ENCODE assay signal across 8 mouse cellular contexts in the genomic region with DNA sequence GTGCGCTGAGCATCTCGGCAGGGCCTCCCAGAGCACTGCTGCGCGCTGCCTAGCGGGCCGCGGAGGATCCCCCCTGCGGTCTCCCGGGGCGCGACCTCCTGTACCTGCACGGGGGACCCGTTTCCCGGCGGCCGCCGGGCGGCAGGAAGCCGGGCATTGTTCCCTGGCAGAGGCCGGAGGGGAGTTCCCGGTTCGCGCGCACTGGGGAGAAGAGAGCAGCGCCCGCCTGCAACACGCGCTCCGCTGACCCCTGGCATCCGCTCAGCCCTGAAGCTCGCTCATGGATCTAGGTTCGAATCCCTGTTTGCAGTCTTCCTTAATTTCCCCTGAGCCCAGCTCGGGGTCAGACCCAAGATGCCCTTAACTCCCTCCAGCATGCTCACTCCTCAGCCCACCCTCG. TPM values are rescaled to one million over a fixed set of nuclear protein-coding genes. Genes with fewer than 3 reads are reported as not detected.
A peak's percentile ranks its signal among the peaks of the same experiment; 100 is the strongest.
DNase-seq lines count a peak whose midpoint lies in the region; ATAC-seq lines count a peak whose summit lies in the region.

No protein-coding gene starts in this region.

- no peak for ATAC-seq in kidney, embryonic 16.5 days (ENCODE audit: low FRiP score, low TSS enrichment)
- no peak for ATAC-seq in heart, embryonic 13.5 days (ENCODE audit: extremely low read depth, insufficient number of reproducible peaks, low FRiP score, low TSS enrichment)
- no peak for ATAC-seq in limb, embryonic 12.5 days (ENCODE audit: insufficient number of reproducible peaks, insufficient read depth, low FRiP score, low TSS enrichment, low read depth)
- ATAC-seq in cerebellum, adult (ENCODE audit: insufficient number of reproducible peaks, low FRiP score, low TSS enrichment): no peak

- no peak overlapping the region for H3K27ac ChIP-seq in kidney, embryonic 16.5 days (ENCODE audit: low read length)
- H3K27ac ChIP-seq in heart, embryonic 13.5 days (replicated peaks): no peak overlapping the region
- no peak overlapping the region for H3K27ac ChIP-seq in limb, embryonic 12.5 days

- no peak for DNase-seq in kidney, adult 18-20 months
- DNase-seq in retina, embryonic 14.5 days (ENCODE audit: low spot score): peak; percentile 33
- no peak for DNase-seq in right cerebral cortex, postnatal 4 days
- DNase-seq in B cell, adult 2 months: no peak

- H3K9ac ChIP-seq in kidney, embryonic 16.5 days (replicated peaks; ENCODE audit: low read length): 0 out of 2 replicates have a peak overlapping the region, but pooled peaks have one; percentile 12
- H3K9ac ChIP-seq in heart, embryonic 13.5 days: peak overlapping the region; percentile 67
- no peak overlapping the region for H3K9ac ChIP-seq in limb, embryonic 12.5 days (replicated peaks)

- H3K4me1 ChIP-seq in kidney, embryonic 16.5 days (ENCODE audit: insufficient read depth, low read length): peaks cover 33% of the 10 kb centered on the region
- peaks cover 36% of the 10 kb centered on the region for H3K4me1 ChIP-seq in heart, embryonic 13.5 days
- H3K4me1 ChIP-seq in limb, embryonic 12.5 days (replicated peaks): peaks cover 47% of the 10 kb centered on the region

- H3K9me3 ChIP-seq in kidney, embryonic 16.5 days (ENCODE audit: low read length): no peaks in the 10 kb centered on the region
- H3K9me3 ChIP-seq in heart, embryonic 13.5 days: no peaks in the 10 kb centered on the region
- no peaks in the 10 kb centered on the region for H3K9me3 ChIP-seq in limb, embryonic 12.5 days

- no peaks in the 10 kb centered on the region for H3K36me3 ChIP-seq in kidney, embryonic 16.5 days (ENCODE audit: insufficient read depth, low read length)
- H3K36me3 ChIP-seq in heart, embryonic 13.5 days: no peaks in the 10 kb centered on the region
- H3K36me3 ChIP-seq in limb, embryonic 12.5 days: no peaks in the 10 kb centered on the region

- peak overlapping the region; percentile 1; the same call in 1 of the 2 replicates for H3K4me3 ChIP-seq in kidney, embryonic 16.5 days (ENCODE audit: low read length)
- peak overlapping the region; percentile 35 for H3K4me3 ChIP-seq in heart, embryonic 13.5 days
- peak overlapping the region; percentile 13 for H3K4me3 ChIP-seq in limb, embryonic 12.5 days (replicated peaks)

- WGBS in kidney, embryonic 16.5 days: 3% methylated on average over 33 of the region's 34 CpGs
- 6% methylated on average over 33 of the region's 34 CpGs for WGBS in heart, embryonic 13.5 days
- WGBS in limb, embryonic 12.5 days: 3% methylated on average over 33 of the region's 34 CpGs

- H3K27me3 ChIP-seq in kidney, embryonic 16.5 days (ENCODE audit: insufficient read depth, low read length): peaks cover 14% of the 10 kb centered on the region
- H3K27me3 ChIP-seq in heart, embryonic 13.5 days (replicated peaks): peaks cover 49% of the 10 kb centered on the region
- H3K27me3 ChIP-seq in limb, embryonic 12.5 days: peaks cover 41% of the 10 kb centered on the region

- peak overlapping the region; percentile 29 for H3K4me2 ChIP-seq in kidney, embryonic 16.5 days (replicated peaks; ENCODE audit: low read depth, low read length)
- peak overlapping the region; percentile 58 for H3K4me2 ChIP-seq in heart, embryonic 13.5 days
- H3K4me2 ChIP-seq in limb, embryonic 12.5 days: peak overlapping the region; percentile 45

RNA-seq across cellular contexts. Expression of gene Ptgs1, which starts 19.4 kb away (rescaled TPM):
- 39.9 and 40.1 TPM in 2 replicates for polyA plus RNA-seq in kidney, embryonic 16.5 days (2015; fragmentation: Nextera tagmentation; extraction: Ambion mirVana)
- polyA plus RNA-seq in heart, embryonic 13.5 days (2015; fragmentation: Nextera tagmentation; extraction: Ambion mirVana): 23.3 and 25.2 TPM in 2 replicates
- polyA plus RNA-seq in limb, embryonic 12.5 days (2016; fragmentation: Nextera tagmentation; extraction: Ambion mirVana): 4.7 and 4.8 TPM in 2 replicates
